9 mouse cellular contexts compared by ENCODE assay signal in genomic region chr11:77808051-77808465, GRCm38 (mm10). TPM values are rescaled to one million over a fixed set of nuclear protein-coding genes. Genes with fewer than 3 reads are reported as not detected.
DNase-seq lines count a peak whose midpoint lies in the region; ATAC-seq and TF ChIP-seq lines count a peak whose summit lies in the region.
"Had no signal": no experiment of that assay in that cellular context is flagged by ENCODE, and none has a peak within 500 bp of the region (broad histone marks: within the 10 kb centered on the region; RNA-seq: fewer than 3 reads in every experiment).

No protein-coding gene starts in this region.

- DNase-seq in kidney, adult 9 months: peak; percentile 50
- DNase-seq in NIH3T3 (ENCODE audit: low read depth) (peak; percentile 50), adipocyte (ENCODE audit: low spot score) (no peak)
- DNase-seq in layer of hippocampus, adult 18-20 months (ENCODE audit: low spot score in 2 of 2): no peak
- no peak for DNase-seq in thymus, postnatal 36 days
- DNase-seq: lung, embryonic 14.5 days had no signal

- no peak for TF ChIP-seq POLR2A in embryonic fibroblast, embryonic 13.5 days (IDR thresholded peaks at IDR 0.05; ENCODE audit: low read depth, low read length)

- H3K27me3 ChIP-seq in kidney, embryonic 15.5 days: no peaks in the 10 kb centered on the region
- no peaks in the 10 kb centered on the region for H3K27me3 ChIP-seq in midbrain, embryonic 12.5 days

- H3K4me1 ChIP-seq in kidney, embryonic 15.5 days: peaks cover 6% of the 10 kb centered on the region; the same call in 1 of the 2 replicates
- H3K4me1 ChIP-seq in embryonic fibroblast, embryonic 13.5 days (ENCODE audit: control insufficient read depth, insufficient read depth, low read length): no peaks in the 10 kb centered on the region; the same call in 1 of the 2 replicates
- peaks cover 28% of the 10 kb centered on the region for H3K4me1 ChIP-seq in midbrain, embryonic 12.5 days

- no peak overlapping the region for H3K27ac ChIP-seq in kidney, embryonic 15.5 days
- H3K27ac ChIP-seq in embryonic fibroblast, embryonic 13.5 days (ENCODE audit: insufficient read depth, low read length): 0 out of 2 replicates have a peak overlapping the region, but pooled peaks have one; percentile 21
- peak overlapping the region; percentile 43 for H3K27ac ChIP-seq in midbrain, embryonic 12.5 days (replicated peaks)

- no peaks in the 10 kb centered on the region for H3K9me3 ChIP-seq in kidney, embryonic 15.5 days (replicated peaks)
- no peaks in the 10 kb centered on the region for H3K9me3 ChIP-seq in midbrain, embryonic 12.5 days

- WGBS in kidney, embryonic 15.5 days: 54% methylated on average over 5 of the region's 5 CpGs
- WGBS in midbrain, embryonic 12.5 days: 6% methylated on average over 5 of the region's 5 CpGs

- H3K36me3 ChIP-seq in kidney, embryonic 15.5 days: peaks cover 11% of the 10 kb centered on the region; the same call in 1 of the 2 replicates
- H3K36me3 ChIP-seq in midbrain, embryonic 12.5 days: peaks cover 9% of the 10 kb centered on the region; the same call in 1 of the 2 replicates

- H3K4me3 ChIP-seq in kidney, embryonic 15.5 days (replicated peaks): no peak overlapping the region
- H3K4me3 ChIP-seq in embryonic fibroblast, embryonic 13.5 days (ENCODE audit: insufficient read depth, low read length): no peak overlapping the region
- no peak overlapping the region for H3K4me3 ChIP-seq in midbrain, embryonic 12.5 days

- H3K4me2 ChIP-seq in kidney, embryonic 15.5 days: no peak overlapping the region
- H3K4me2 ChIP-seq in midbrain, embryonic 12.5 days (replicated peaks): 0 out of 2 replicates have a peak overlapping the region, but pooled peaks have one; percentile 1
- H3K4me2 ChIP-seq: lung, embryonic 14.5 days had no signal

- no peak overlapping the region for H3K9ac ChIP-seq in kidney, embryonic 15.5 days
- 0 out of 2 replicates have a peak overlapping the region, but pooled peaks have one; percentile 26 for H3K9ac ChIP-seq in midbrain, embryonic 12.5 days (replicated peaks)
- H3K9ac ChIP-seq: lung, embryonic 14.5 days had no signal

- no peak for TF ChIP-seq CTCF in embryonic fibroblast, embryonic 13.5 days (IDR thresholded peaks at IDR 0.05; ENCODE audit: borderline replicate concordance, insufficient read depth, low read length)

- ATAC-seq in kidney, embryonic 15.5 days (replicated peaks; ENCODE audit: low FRiP score): no peak
- ATAC-seq in midbrain, embryonic 12.5 days (ENCODE audit: low FRiP score, low read depth): 0 out of 2 replicates have a peak, but pooled peaks have one; percentile 44

RNA-seq across cellular contexts. Expression of gene Gm10277, which starts 20.5 kb away (rescaled TPM):
- polyA plus RNA-seq in kidney, embryonic 15.5 days (2015; fragmentation: Nextera tagmentation; extraction: Ambion mirVana): 1.5 and 2.3 TPM in 2 replicates
- not detected in 2 replicates for polyA plus RNA-seq in embryonic fibroblast, embryonic 13.5 days (2011; ENCODE audit: insufficient read length, low read depth, missing spikeins)
- 2.2 and 2.8 TPM in 2 replicates for polyA plus RNA-seq in midbrain, embryonic 12.5 days (2016; fragmentation: Nextera tagmentation; extraction: Ambion mirVana)
- not detected for total RNA-seq in layer of hippocampus, adult 18-20 months (2021)

RNA-seq across cellular contexts. Expression of gene Myo18a, which starts 45.0 kb away (rescaled TPM):
- polyA plus RNA-seq in kidney, embryonic 15.5 days (2015; fragmentation: Nextera tagmentation; extraction: Ambion mirVana): 30.4 and 31.8 TPM in 2 replicates
- 16.2 and 20.1 TPM in 2 replicates for polyA plus RNA-seq in embryonic fibroblast, embryonic 13.5 days (2011; ENCODE audit: insufficient read length, low read depth, missing spikeins)
- polyA plus RNA-seq in midbrain, embryonic 12.5 days (2016; fragmentation: Nextera tagmentation; extraction: Ambion mirVana): 61.0 and 61.7 TPM in 2 replicates
- 100 to 1,000 TPM; 130 to 137 TPM for total RNA-seq in layer of hippocampus, adult 18-20 months (2021)

Comparison
In these comparisons a context has a peak if more than half of its experiments do, and no peak if none do; other contexts are left out.
1. DNase-seq: peak in kidney, adult 9 months (single experiment) and NIH3T3 (single experiment); none in adipocyte (single experiment), layer of hippocampus, adult 18-20 months (0 of 2) and thymus, postnatal 36 days (0 of 2).